Mouse (Mus musculus) thymus, adult 2 months (tissue): Measurements from ENCODE around the gene Rem1. TPM values are rescaled to one million over a fixed set of nuclear protein-coding genes. Genes with fewer than 3 reads are reported as not detected.
A peak's percentile ranks its signal among the peaks of the same experiment; 100 is the strongest.

Experiments used
- DNase-seq: peaks from one replicate; pipeline ENCODE4 v3.0.0; 2021
- H3K27ac ChIP-seq: fragments of 200-500 bp; 2 replicates; pipeline ENCODE4 v1.5.1; 2012; ENCODE audit warnings: low read length, control low read depth; ENCODE audit not compliant: control insufficient read depth, insufficient read depth
- H3K27me3 ChIP-seq: fragments of 200-500 bp; 2 replicates; pipeline ENCODE4 v1.6.1; 2012; ENCODE audit warnings: mild to moderate bottlenecking, low read length, moderate library complexity, mixed read lengths; ENCODE audit not compliant: control insufficient read depth, insufficient read depth
- H3K36me3 ChIP-seq: fragments of 200-500 bp; 2 replicates; pipeline ENCODE4 v1.6.1; 2012; ENCODE audit warnings: mild to moderate bottlenecking, low read length, moderate library complexity; ENCODE audit not compliant: control insufficient read depth, insufficient read depth
- H3K4me1 ChIP-seq: fragments of 200-500 bp; replicated peaks from 2 replicates; pipeline ENCODE4 v1.6.1; 2012; ENCODE audit warnings: low read length; ENCODE audit not compliant: control insufficient read depth, insufficient read depth
- H3K4me3 ChIP-seq: fragments of 200-500 bp; 2 replicates; pipeline ENCODE4 v1.5.1; 2012; ENCODE audit warnings: mild to moderate bottlenecking, low read length, control low read depth, moderate library complexity; ENCODE audit not compliant: control insufficient read depth, insufficient read depth
- CTCF ChIP-seq: fragments of 200-500 bp; IDR thresholded peaks from 2 replicates; pipeline ENCODE4 v1.5.1; 2012; ENCODE audit warnings: mild to moderate bottlenecking, control low read depth, low read length, moderate library complexity, borderline replicate concordance; ENCODE audit not compliant: control insufficient read depth, poor library complexity, insufficient read depth; ENCODE audit errors: extremely low read depth
- POLR2A ChIP-seq: fragments of 200-500 bp; IDR thresholded peaks from 2 replicates; pipeline ENCODE4 v1.6.1; 2012; ENCODE audit warnings: mild to moderate bottlenecking, low read length, control low read depth, moderate library complexity; ENCODE audit not compliant: control insufficient read depth, poor library complexity, insufficient read depth; ENCODE audit errors: extremely low read depth
- WGBS: fragments of 180-500 bp; shearing (Covaris S2); methylation state at CpG from one replicate; pipeline ENCODE4 v1.1.7; 2018; 5-methylcytosine and 5-hydroxymethylcytosine counted together
- polyA plus RNA-seq: library from polyadenylated mRNA; depleted of rRNA; stranded (reverse); fragments of >200 nt; gene quantifications from 2 replicates; pipeline ENCODE4 v1.2.3, GENCODE M21; 2012; rRNA removed

The Rem1 gene
- 2.9 and 3.3 TPM in 2 replicates for polyA plus RNA-seq

DNA sequence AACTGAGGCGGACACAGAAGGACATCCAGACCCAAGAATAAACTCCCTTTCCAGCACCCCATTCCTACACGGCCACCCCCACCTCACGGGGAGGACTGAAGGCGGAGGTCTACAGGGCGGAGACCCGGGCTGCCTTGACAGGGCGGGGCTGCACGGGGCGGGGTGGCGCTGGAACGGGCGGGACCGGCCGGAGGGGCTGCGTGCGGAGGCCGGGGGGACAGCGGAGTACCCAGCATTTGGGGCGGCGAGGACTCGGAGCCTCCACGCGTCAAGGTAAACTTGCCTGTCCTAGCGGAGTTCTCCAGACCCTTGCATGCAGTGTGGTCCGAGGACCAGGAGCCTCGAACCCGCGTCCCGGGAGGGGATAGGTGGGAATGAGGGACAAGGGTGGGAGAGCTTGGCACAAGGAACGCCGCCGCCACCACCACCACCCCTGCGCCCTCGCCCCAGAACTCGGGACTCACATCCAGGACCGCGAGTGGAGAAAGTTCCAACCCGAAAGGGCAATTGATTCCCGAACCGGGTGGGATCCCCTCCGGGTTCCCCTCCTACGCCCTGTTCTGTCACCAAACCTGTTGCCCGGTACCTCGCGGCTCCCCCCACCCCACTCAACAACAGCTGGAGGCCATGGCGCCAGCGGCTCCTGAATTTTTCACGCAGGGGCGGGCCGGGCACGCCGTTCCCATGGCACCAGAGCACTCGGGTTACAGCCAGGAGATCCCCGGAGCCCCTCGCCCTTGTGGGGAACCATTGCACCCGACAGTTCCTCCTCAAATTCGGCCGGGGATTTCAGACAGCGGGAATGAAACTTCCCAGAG, at the start of gene Rem1:
Gene Rem1 (plus strand): TSS at position 178 of the 818 bp plus-strand sequence.
- Histone ChIP-seq H3K27me3 (peaks cover 5% of the 10 kb centered on the region; the same call in 1 of the 2 replicates), H3K27ac (no peak within 1 kb of the TSS), H3K4me3 (peak within 1 kb of the TSS; percentile 2; the same call in 1 of the 2 replicates), H3K36me3 (no peaks in the 10 kb centered on the region), H3K4me1 (no peaks in the 10 kb centered on the region)
- no peak for DNase-seq
- 4% methylated on average over 59 of the region's 59 CpGs for WGBS
- TF ChIP-seq POLR2A (no peak), CTCF (no peak)

GRCm38 (mm10) chr2:152580107-152580506, 46.6 kb upstream of the Rem1 start, which contains the start of gene Defb19:
Defb19 (minus strand) TSS chr2:152580312.
- Histone ChIP-seq H3K27ac (no peak within 1 kb of the TSS), H3K36me3 (no peaks in the 10 kb centered on the region), H3K4me1 (no peaks in the 10 kb centered on the region), H3K27me3 (no peaks in the 10 kb centered on the region), H3K4me3 (no peak within 1 kb of the TSS)
- DNase-seq: no peak
- TF ChIP-seq CTCF (no peak), POLR2A (no peak)
- 87% methylated on average over 7 of the region's 7 CpGs for WGBS

DNA sequence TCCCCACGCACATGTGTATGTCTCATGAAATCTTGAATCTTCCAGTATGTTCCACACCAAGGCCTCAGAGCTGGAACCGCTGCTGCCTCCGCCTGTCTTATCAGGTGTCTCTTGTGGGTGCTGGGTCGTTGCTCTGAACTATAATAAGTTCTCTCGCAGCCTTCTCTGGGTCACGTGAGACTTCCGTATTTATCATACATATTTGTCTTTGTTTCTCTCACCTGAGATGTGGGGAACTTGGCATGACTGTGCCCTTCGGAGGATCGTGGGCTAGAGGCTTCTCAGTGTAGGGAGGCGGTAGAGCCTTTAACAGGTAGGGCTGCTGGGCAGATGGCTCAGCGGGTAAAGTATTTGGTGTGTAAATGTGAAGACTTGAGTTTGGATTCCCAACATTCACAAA, 46.1 kb upstream of the Rem1 start:
- 91% methylated on average over 11 of the region's 11 CpGs for WGBS
- Histone ChIP-seq H3K4me3 (no peak overlapping the region), H3K4me1 (no peaks in the 10 kb centered on the region), H3K27me3 (no peaks in the 10 kb centered on the region), H3K36me3 (no peaks in the 10 kb centered on the region), H3K27ac (no peak overlapping the region)
- DNase-seq: no peak
- TF ChIP-seq POLR2A: no peak
- no peak for TF ChIP-seq CTCF

DNA sequence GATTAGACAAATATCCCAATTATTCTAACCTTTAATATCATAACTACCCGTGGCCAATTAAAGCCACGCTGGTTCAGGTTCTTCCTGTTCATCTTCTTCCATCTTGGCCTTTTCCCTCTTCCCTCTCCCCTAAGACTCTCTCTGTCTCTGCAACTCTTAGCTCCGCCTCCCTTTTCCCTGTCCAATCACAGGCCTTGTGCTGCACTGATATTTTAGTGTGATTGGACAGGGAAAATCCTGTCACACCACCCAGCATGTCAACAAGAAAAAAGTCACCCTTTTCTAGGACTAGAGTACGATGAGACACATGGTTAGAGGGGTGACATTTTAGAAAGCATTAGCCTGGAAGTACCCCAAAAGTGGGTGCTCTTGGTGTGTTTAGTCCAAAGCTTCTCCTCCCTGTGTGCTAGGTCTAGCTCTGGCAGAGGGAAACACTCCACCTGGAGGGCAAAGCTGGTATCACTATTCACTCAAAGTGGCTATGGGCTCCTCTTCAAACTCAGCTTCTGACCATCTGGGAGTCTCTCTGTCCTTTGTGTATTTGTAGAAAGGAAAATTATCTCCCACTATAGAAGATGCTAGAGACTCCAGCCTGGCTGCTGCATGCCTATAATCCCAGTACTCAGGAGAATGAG, 39.7 kb upstream of the Rem1 start:
- peak; percentile 17 for DNase-seq
- TF ChIP-seq CTCF (no peak), POLR2A (no peak)
- no peaks in the 10 kb centered on the region for H3K36me3 ChIP-seq
- WGBS: 79% methylated on average over 4 of the region's 4 CpGs
- H3K27me3 ChIP-seq: no peaks in the 10 kb centered on the region
- no peaks in the 10 kb centered on the region for H3K4me1 ChIP-seq
- no peak overlapping the region for H3K4me3 ChIP-seq
- no peak overlapping the region for H3K27ac ChIP-seq

GRCm38 (mm10) chr2:152588450-152588849, 38.3 kb upstream of the Rem1 start:
- Histone ChIP-seq H3K4me1 (no peaks in the 10 kb centered on the region), H3K36me3 (no peaks in the 10 kb centered on the region), H3K27me3 (no peaks in the 10 kb centered on the region), H3K4me3 (no peak overlapping the region), H3K27ac (no peak overlapping the region)
- no peak for DNase-seq
- no peak for TF ChIP-seq POLR2A
- TF ChIP-seq CTCF: no peak
- 68% methylated on average over 2 of the region's 2 CpGs for WGBS

GRCm38 (mm10) chr2:152589021-152589420, 37.7 kb upstream of the Rem1 start:
- Histone ChIP-seq H3K36me3 (no peaks in the 10 kb centered on the region), H3K4me1 (no peaks in the 10 kb centered on the region), H3K4me3 (no peak overlapping the region), H3K27ac (no peak overlapping the region), H3K27me3 (no peaks in the 10 kb centered on the region)
- DNase-seq: no peak
- WGBS: 76% methylated on average over 6 of the region's 6 CpGs
- TF ChIP-seq POLR2A (no peak), CTCF (no peak)
